Mouse (Mus musculus): ENCODE measurements around the gene Nupl2.

Gene Nupl2

GRCm38 (mm10) chr5:24213861-24214546 is 49.2 kb downstream of the Nupl2 start:
- DNase-seq (ENCODE audit: low read depth): no peak

GRCm38 (mm10) chr5:24214547-24214878 is 49.8 kb downstream of the Nupl2 start:
- DNase-seq (ENCODE audit: low read depth): no peak

- no peak for DNase-seq (ENCODE audit: low read depth)
Measured at GRCm38 (mm10) chr5:24214900-24215299, 50.1 kb downstream of the Nupl2 start.

Measured in 416B (cell line).